Mouse (Mus musculus) bone marrow, adult 2 months (tissue): ENCODE results near the gene Akap2.

Experiments used
- CTCF ChIP-seq: fragments of 200-500 bp; IDR thresholded peaks from 2 replicates; pipeline ENCODE4 v1.5.1; 2011; ENCODE audit warnings: low read length, control low read depth; ENCODE audit not compliant: control insufficient read depth, insufficient read depth
- POLR2A ChIP-seq: fragments of 200-500 bp; IDR thresholded peaks from 2 replicates; pipeline ENCODE4 v1.6.1; 2011; ENCODE audit warnings: low read depth, mild to moderate bottlenecking, control low read depth, low read length, borderline replicate concordance; ENCODE audit not compliant: control insufficient read depth

GRCm38 (mm10) chr4:57908860-57909259 is 191.4 kb downstream of the Akap2 start:
- TF ChIP-seq POLR2A (no peak), CTCF (no peak)
